Mouse (Mus musculus) heart, adult 9 months (tissue): ENCODE data around the gene Olfr1373.
"Not testable (repeated sequence)": the region's sequence is repeated elsewhere in the genome, so short reads cannot be mapped to it uniquely, and the experiment has no call there.

Experiments used
- DNase-seq, 2 experiments: peaks; one replicate each; pipeline ENCODE4 v3.0.0; 2022; ENCODE audit warnings: low spot score in 2 of 2

Olfr1373 gene

DNA sequence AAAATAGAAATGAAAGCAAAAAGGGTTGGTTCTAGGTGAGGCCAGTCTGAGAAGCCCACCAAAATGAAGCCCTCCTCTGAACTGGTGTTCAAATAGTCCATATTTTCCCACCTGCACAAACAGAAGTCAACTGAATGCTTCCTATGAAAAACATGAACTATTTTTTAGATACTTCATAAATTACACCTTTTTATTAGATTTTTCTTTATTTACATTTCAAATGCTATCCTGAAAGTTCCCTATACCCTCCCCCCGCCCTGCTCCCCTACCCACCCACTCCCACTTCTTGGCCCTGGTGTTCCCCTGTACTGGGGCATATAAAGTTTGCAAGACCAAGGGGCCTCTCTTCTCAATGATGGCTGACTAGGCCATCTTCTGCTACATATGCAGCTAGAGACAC, at the start of gene Olfr1373:
Gene Olfr1373 (minus strand): TSS at position 101 of the 400 bp plus-strand sequence.
- not testable (repeated sequence) for DNase-seq

- not testable (repeated sequence) for DNase-seq
These were observed 35.3 kb upstream of the Olfr1373 start for GRCm38 (mm10) chr11:52180651-52181050.

GRCm38 (mm10) chr11:52179897-52180296, 34.6 kb upstream of the Olfr1373 start:
- DNase-seq, result not testable (repeated sequence)

DNA sequence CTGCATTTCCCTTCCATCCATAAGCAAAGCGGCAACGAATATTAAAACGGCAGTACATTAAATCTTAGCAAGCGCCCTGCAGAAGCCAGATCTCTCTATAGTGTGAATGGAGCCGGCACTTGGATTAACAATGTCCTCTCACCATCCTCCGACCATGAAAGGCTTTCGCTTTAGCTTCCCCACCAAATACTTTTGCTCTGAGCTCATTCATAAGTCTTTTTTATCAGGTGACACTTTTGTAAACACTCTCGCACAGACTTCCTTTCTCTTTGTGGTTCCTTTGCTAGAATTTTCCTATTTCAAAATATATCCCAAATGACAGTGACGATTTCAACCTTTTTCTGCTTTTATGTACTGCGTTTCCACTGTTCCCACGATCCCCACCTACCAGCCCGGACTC, 23.1 kb upstream of the Olfr1373 start:
- no peak for DNase-seq

- DNase-seq, result not testable (repeated sequence)
These were observed 22.6 kb upstream of the Olfr1373 start for GRCm38 (mm10) chr11:52167901-52168302.

- peak; percentile 25 to 29 for DNase-seq
These were observed 21.8 kb upstream of the Olfr1373 start for GRCm38 (mm10) chr11:52167126-52167525.

- DNase-seq, result peak; percentile 55 to 71
These were observed 18.6 kb upstream of the Olfr1373 start for GRCm38 (mm10) chr11:52163926-52164325.

- DNase-seq, result peak in 1 of 2 experiments; percentile 32
These were observed 1.7 kb downstream of the Olfr1373 start for GRCm38 (mm10) chr11:52143675-52144074.

DNA sequence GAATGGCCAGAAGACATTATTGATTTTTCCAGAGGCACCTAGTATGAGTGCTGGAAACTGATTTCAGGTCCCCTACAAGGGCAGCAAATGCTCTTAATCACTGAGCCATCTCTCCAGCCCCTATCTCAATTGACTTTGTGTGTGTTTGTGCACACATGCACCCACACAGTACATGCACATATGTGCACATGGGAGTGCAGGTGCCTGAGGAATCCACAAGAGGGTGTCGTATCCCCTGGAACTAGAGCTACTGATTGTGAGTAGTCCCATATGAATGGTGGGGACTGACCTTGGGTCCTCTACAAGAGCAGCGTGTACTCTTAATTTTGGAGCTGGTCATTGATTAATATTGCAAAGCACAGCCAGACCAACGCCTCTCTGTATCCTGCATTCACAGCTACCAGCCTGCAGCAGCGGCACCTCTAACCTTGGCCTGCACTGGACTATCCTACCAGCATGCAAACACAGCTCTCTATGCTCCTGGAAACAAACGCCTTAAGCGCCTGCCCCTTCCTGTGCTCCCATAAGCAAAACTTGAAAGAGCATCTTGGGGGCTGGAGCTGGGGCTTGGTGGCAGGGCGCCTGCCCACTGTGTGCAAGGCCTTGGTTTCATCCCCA, 14.8 kb downstream of the Olfr1373 start:
- DNase-seq, result no peak

- DNase-seq, result peak; percentile 21 to 37
These were observed 15.5 kb downstream of the Olfr1373 start for GRCm38 (mm10) chr11:52129621-52130450.

DNA sequence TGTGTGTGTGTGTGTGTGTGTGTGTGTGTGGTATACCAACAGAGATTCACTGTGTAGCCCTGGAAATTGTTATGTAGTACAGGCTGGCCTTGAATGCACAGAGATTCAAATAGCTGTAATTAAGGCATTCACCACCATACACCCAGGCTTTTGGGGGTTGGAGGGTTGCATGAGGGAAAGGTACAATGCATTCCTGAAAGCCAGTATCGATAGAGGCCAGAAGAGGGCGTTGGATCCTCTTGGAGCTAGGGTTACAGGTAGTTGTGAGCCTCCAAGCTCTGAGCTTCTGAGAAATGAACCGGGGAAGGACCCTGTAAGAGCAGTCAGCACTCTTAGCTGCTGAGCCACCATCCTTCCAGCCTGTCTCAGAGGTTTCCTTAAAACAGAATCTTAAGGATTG, 16.2 kb downstream of the Olfr1373 start:
- DNase-seq, result no peak

DNA sequence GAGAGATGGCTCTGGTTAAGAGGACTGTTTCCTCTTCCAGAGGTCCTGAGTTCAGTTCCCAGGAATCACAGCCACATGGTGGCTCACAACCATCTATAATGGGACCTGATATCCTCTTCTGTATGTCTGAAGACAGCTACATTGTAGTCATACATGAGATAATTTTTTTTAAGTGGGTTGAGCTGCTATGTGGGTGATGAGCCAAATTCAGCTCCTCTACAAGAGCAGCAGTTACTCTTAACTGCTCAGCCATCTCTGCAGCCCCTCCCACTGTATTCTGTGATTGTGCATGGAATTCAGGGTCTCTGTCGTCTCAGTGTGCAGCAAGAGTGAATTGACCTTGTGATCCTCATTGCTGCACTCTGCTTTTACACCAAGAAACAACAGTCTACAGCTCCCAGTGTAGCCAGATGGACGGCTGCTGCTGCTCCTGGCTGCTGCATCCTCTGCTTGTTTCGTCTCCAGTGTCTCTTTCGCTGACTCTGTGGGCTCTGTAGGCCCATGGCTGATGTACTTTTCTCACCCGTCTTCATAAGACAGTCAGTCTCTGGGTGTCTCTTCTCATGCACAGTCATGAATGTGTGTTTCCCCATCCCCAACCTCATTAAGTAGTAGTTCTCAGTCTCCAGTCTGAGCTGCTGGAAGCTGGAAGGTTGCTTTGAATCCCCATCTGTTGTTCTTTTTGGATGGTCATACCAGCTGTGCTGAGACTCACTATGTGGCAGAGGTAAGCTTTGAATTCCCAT, 16.8 kb downstream of the Olfr1373 start:
- DNase-seq, result no peak

DNA sequence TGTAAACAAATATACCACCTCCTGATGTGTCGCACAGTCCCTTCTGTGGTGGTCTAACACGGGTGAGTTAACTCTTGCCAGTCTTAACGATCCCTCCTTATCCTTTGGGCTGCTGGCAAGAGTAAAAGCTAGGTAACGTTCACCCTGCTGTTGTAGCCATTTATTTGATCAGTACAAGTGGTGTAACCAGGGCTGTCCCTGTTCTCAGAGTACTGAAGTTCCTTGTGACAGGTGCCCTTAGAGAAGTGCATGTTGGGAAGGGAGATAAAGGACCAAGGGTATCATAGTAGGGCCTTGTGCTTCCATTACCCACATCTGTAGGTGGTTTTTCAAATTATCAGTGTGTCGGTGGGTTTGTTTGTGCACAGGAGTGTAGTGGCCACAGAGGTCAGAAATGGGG, 17.6 kb downstream of the Olfr1373 start:
- no peak for DNase-seq

GRCm38 (mm10) chr11:52127169-52127568, 18.2 kb downstream of the Olfr1373 start:
- no peak for DNase-seq

GRCm38 (mm10) chr11:52124468-52124867, 20.9 kb downstream of the Olfr1373 start:
- DNase-seq, result no peak

DNA sequence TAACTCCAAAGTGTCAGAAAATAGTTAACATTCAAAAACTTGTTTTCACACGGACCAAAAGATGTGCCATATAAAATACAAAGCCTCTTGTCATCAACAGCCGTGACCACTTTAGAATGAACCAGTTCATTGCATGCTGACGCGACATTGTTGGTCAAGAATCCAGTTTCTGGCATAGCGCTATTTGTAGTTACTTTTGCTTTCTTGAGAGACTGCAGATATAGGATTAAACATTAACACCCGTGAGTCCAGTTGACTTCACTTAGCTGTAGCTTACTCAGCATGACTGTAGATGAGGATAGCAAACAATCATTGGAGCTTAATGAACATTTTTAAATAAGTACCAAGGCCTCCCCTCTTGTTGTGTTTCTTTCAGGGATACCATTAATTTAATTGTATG, 23.3 kb downstream of the Olfr1373 start:
- no peak for DNase-seq

DNA sequence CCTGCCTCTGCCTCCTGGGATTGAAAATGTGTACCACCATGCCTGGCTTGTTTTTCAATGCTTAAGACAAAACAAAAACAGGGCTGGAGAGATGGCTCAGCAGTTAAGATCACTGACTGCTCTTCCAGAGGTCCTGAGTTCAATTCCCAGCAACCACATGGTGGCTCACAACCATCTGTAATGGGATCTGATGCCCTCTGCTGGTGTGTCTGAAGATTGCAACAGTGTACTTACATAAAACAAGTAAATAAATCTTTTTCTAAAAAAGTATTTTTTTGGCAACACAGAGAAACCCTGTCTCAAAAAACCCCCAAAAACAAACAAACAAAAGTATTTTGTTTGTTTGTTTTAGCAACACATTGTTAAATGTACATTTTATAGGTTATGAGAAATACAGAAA, 24.9 kb downstream of the Olfr1373 start:
- DNase-seq, result not testable (repeated sequence)

DNA sequence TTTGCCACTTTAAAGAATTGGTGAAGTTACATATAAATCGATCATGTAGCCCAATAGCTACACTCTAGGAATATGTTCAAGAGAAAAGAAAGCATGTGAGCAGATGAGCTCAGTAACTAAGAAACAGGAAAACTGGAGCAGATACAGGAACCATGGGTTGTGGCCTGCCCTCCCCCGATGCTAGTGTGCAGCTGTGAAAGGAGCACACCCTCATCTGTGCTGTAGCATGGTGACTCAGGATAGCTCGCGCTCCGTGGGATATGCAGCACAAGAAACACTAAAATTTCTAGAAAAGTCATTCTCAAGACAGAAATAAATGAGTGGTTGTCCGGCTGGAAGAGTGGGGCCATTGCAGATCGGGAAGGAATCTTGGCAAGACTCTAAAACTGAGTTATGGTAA, 28.2 kb downstream of the Olfr1373 start:
- no peak for DNase-seq

GRCm38 (mm10) chr11:52116117-52116516, 29.2 kb downstream of the Olfr1373 start:
- DNase-seq, result not testable (repeated sequence)

DNA sequence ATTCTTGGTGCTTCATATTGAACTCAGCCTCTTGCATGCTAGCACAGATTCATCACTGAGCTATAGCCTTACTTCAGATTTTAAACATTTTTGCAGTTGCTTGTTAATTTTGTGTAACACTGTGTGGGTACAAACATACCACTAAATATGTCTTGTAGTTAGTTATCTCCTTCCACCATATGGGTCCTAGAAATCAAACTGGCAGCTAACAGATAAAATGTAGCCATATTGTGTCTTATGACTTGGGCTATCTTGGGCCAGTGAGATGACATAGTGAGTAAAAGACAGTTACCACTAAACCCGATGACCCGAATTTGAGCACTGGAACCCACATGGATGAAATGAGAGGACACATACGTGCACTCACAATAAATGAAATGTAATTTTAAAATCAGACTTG, 29.8 kb downstream of the Olfr1373 start:
- no peak for DNase-seq

DNA sequence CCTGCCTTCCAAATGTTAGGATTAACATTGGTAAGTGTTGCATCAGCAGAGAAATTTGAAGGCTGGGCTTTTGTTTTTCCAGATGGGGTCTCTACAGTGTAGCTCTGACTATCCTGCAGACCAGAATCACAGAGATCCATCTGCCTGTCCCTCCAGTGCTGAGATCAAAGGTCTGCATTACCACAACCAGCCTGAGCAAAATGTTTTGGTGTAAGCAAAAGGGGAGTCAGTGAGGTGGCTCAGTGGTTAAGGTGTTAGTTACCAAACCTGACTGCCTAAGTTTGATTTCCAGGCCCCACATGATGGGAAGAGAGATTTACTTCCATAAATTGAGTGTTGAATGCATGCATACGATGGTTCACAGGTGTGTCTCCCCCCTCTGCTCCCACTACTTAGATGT, 35.9 kb downstream of the Olfr1373 start:
- DNase-seq, result no peak

DNA sequence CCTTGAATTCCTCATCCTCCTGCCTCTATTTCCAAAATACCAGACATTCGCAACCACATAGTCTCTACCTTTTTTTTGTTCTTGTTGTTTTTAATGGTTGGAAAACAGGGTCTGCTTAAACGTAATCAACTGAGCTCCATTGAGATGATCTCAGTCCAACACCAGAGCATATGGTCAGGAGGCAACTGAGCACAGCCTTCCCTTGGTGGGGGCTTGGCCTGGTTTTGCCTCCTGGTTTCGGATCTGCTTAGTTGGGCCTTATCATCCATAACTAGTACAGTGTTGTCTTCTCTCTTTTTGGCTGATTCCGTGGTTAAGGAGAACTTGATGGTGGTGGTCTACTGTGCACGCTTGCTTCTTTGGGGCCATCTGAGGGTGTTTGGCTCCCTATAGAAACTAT, 36.5 kb downstream of the Olfr1373 start:
- no peak for DNase-seq
